Mouse (Mus musculus) liver, embryonic 14.5 days (tissue): ENCODE measurements around the gene Patj.

ENCODE experiments used
- CTCF ChIP-seq: IDR thresholded peaks from 2 replicates; pipeline ENCODE4 v1.5.1; 2016; ENCODE audit warnings: antibody characterized with exemption, low read depth, control low read depth
- EP300 ChIP-seq: IDR thresholded peaks from 2 replicates; pipeline ENCODE4 v1.6.1; 2016; ENCODE audit warnings: antibody characterized with exemption, low read depth

DNA sequence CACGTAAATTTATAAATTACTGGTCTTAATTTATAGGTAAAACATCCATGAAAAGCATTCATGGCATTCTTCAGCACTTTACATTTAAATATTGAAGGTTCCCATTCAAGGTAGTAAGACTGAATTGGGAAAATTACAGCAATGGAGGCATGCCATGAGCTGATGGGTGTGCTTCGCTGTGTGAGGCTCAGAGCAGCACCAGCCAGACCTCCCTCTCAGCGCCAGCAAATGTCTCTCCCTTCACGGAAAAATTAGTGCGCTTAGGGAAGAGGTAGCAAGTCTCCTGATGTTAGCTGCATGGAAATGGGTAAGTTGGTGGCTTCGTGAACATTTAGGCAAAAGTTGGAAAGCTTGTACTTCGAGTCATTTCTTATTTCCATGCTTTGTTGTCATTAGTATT is 153.9 kb downstream of the Patj start:
- TF ChIP-seq CTCF, result no peak
- no peak for TF ChIP-seq EP300
